Mouse (Mus musculus) adrenal gland, postnatal 36 days (tissue): ENCODE results near the gene Ubxn7. TPM values are rescaled to one million over a fixed set of nuclear protein-coding genes. Genes with fewer than 3 reads are reported as not detected.
"Not testable (repeated sequence)": the region's sequence is repeated elsewhere in the genome, so short reads cannot be mapped to it uniquely, and the experiment has no call there.

ENCODE experiments used
- DNase-seq, 2 experiments: peaks; one replicate each; pipeline ENCODE4 v3.0.0; 2021; ENCODE audit warnings: mixed read lengths in 1 of 2
- long read RNA-seq, 2 experiments: library from polyadenylated mRNA; stranded (forward); transcript quantifications; one replicate each; pipeline ENCODE4 v2.0.0; 2021; ENCODE audit warnings: borderline sequencing depth in 2 of 2
- total RNA-seq, 2 experiments: library from RNA; stranded (reverse); gene quantifications; 2 replicates each; pipeline ENCODE4 v1.2.3; 2021

Gene Ubxn7
- total RNA-seq = 10 to 100 TPM; 57.4 to 70.5 TPM
- long read RNA-seq, experiment 1, full-length matches to known transcripts = 8 of 10 reads
- long read RNA-seq, experiment 1, partial matches to known transcripts = 0 of 10 reads
- long read RNA-seq, experiment 1, other reads (novel, unspliced or antisense) = 2 of 10 reads
- long read RNA-seq, experiment 2, full-length matches to known transcripts = 1 of 1 reads
- long read RNA-seq, experiment 2, partial matches to known transcripts = 0 of 1 reads
- long read RNA-seq, experiment 2, other reads (novel, unspliced or antisense) = 0 of 1 reads

DNA sequence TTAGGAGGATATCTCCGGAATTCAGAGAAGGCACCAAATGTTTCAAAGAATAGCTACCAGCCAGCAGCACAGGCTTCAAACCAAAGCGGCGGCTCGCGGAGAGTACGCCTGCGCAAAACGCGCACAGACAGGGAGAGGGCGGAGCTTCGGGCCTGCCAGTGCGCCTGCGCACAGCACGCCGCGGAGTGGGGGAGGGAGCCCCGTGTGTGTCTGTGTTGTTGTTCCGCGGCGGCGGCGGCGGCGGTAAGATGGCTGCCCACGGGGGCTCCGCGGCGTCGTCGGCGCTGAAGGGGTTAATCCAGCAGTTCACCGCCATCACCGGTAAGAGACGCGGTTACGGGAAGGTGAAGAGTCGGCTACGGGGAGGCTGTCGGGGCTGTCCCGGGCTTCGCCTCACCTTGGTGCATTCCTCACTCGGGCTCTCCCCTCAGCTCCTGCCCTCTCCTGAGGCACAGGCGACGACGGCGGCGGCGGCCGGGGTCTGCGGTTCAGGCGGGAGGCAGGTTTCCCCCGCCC lies at the start of gene Ubxn7:
TSS of gene Ubxn7 (plus strand) at position 218 of the 516 bp plus-strand sequence.
- DNase-seq = peak; percentile 99

DNA sequence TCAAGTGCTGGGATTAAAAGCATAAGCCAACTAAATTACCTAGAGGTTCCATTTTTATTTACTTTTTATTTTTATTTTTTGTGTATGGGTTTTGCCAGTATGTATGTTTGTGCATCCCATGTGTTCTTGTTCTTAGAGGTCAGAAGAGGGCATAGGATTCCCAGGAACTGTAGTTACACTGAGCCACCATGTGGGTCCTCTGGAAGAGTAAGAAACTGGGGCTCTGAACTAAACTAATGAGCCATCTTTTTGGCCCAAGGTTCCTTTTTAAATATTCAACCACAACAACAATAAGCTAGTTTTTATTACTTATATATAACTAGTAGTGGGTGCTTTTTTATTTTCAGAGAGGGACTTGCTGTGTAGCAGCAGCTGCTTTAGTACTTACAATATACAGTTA lies 49.4 kb upstream of the Ubxn7 start:
- no peak for DNase-seq

DNA sequence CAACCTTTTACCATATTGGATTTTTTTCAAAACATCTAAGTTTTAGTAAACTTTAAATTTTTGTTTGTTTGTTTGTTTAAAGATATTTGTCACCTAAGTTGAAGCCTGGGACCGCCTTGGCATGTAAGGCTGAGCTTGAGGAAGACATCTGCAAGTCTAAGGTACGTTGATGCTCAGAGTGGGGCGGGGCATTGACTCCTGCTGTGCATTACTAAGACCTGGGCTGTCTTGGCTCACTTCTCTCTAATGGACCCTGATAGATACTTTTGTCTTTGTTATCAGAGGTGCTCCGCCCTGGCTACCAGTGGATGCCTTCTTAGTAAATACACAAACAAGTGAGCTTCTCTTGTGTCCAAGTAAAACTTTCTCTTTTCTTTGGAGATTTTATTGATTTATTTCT lies 40.2 kb upstream of the Ubxn7 start:
- no peak for DNase-seq

DNA sequence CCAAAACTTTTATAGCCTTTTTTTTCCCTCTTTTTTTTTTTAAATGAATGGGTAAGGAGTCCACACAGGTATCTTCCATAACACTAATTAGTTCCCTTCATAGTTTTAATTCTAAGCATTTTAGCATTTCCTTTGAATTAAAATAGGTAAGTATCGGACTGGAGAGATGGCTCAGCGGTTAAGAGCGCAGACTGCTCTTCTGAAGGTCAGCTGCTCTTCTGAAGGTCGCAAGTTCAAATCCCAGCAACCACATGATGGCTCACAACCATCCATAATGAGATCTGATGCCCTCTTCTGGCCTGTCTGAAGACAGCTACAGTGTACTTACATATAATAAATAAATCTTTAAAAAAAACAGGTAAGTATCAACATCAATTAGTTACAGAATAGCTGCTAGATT lies 32.4 kb upstream of the Ubxn7 start:
- DNase-seq = not testable (repeated sequence)

DNA sequence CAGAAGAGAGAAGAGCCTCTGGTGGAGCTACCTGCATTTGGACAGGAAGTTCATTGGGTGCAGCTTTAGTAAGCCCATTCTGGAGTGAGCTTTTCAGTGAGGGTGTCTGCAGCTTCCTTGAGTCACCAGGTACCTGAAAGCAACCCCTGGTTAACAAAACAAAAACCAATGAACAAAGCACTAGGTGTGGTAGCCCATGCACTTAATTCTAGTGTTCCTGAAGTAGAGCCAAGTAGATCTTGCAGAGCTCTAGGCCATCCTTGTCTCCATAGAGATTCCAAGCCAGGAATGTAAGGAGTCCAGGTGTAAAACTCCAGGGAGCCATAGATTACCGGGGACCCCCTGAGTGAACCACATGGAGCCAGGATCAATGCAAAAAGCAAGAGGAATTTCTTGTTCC lies 29.0 kb upstream of the Ubxn7 start:
- no peak for DNase-seq

DNA sequence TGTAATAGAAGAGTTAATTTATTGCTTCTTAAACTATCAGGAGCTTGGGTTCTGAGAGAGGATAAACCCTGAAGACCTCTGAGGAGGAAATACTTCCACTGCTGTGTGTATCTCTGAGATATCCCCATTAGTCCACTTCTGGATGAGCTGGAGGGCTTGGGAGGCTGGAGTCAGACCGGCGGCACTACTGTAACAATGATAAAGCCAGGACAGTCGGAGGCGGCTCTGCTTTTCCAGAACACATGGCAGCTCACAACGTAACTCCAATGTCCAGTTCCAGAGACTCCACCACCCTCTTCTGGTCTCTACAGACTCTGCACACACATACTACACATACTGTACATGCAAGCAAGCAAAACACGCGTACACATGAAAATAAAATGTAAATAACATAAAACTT lies 28.2 kb upstream of the Ubxn7 start:
- DNase-seq = no peak

DNA sequence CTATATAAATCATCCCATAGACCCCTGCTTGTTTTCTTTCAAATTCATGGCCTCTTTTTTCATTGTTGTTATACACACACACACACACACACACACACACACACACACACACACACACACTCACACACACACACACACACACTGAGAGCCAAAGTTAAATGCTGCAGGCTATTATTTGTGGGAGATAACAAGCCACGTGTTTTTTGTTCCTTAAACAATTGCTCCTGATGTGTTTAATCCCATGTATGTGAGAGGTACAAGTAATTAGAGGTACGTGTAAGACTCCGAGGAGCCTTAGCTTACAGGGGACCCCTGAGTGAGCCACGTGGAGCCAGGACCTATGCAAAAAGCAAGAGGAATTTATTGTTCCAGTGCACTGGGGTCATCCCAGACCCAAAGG lies 20.1 kb upstream of the Ubxn7 start:
- DNase-seq = no peak

DNA sequence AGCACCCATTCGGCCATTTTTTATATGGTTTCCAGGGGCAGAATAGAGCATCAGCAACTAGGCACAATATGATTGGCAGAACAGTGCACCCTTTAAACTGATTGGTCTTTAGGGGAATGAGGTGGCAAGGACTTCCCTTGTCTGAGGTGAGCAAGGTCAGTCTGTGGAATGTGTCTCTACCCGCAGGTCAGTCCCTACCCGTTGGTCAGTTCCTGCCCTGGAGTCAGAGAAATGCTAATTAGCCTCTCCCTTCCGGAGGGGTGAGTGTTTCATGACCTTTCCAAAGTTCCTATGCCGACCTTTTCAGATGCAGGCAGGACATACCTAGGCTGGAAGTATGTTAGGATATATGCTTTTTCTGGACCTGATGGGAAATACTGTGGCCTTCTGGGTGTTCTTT lies 19.7 kb upstream of the Ubxn7 start:
- no peak for DNase-seq

DNA sequence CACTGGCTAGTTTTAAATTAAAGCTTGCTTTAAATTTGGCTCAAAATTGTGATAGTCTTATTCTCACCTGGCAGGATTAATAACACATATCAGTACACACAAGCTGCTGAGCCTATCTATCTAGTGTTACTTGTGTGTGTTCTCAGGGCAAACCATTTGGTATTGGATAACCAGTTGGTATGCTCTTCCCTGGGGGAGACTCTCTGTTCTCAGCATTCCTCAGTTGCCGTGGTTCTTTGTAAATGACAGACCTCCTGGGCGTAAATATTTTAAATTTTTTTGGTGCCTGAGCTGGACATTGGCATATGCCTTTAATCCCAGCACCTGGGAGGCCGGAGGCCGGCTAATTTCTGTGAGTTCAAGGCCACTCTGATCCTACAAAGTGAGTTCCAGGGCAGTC lies 19.2 kb upstream of the Ubxn7 start:
- no peak for DNase-seq

DNA sequence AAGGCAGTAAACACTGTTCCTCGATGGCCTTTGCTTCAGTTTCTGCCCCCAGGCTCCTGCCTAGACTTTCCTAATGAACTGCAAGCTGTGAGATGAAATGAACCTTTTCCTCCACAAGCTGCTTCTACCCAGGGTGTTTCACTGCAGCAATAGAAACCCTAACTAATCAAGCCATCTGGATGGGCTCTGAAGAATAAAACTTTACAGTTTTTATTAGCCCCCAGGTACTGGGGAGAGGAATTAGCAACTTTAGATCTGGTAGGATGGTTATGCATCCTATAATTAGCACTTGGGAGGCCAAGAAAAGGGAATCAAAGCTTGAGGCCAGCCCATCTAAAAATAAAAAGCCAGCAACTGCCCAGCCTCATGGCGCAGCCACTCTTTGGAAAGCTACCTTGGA lies 15.5 kb upstream of the Ubxn7 start:
- DNase-seq = no peak

DNA sequence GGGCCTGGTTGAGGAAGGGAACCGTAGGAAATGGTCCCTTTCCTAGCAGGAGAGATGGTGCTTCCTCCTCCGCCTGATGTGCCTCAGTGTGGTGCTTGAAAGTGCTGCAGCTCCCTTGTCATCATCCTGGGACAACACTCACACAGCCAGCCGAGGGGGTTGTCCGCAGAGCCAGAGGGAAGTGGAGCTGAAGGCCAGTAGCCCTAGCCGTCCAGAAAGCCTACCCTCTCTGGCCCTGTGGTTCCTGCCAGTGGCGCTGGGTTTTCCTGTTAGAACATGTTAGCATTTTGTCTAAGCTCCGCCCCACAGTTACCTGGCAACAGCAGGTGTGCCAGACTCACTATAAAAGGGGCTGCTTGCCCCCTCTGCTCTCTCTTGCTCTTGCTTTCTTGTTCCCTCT lies 8.1 kb upstream of the Ubxn7 start:
- DNase-seq = no peak

DNA sequence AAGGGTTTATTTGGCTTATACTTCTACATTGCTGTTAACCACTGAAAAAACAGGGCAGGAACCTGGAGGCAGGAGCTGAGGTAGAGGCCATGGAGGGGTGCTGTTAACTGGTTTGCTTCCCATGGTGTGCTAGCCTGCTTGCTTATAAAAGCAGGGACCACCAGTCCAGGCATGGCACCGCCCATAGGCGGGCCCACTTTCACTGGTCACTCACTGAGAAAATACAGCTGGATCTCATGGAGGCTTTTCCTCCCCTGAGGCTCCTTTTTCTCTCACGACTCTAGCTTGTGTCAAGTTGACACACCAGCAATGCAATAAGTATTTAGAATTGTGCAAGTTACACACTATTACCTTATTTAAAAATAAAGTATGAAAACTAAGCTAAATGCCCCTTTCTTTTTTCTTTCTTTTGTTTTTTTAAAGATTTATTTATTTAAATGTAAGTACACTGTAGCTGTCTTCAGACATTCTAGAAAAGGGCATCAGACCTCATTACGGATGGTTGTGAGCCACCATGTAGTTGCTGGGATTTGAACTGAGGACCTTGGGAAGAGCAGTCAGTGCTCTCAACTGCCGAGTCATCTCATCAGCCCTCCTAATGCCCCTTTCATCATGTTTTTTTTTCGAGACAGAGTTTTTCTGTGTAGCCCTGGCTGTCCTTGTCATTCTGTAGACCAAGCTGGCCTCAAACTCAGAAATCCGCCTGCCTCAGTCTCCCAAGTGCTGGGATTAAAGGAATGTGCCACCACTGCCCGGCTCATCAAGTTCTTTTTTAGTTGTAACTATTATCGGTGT lies 984 bp upstream of the Ubxn7 start:
- DNase-seq = no peak

DNA sequence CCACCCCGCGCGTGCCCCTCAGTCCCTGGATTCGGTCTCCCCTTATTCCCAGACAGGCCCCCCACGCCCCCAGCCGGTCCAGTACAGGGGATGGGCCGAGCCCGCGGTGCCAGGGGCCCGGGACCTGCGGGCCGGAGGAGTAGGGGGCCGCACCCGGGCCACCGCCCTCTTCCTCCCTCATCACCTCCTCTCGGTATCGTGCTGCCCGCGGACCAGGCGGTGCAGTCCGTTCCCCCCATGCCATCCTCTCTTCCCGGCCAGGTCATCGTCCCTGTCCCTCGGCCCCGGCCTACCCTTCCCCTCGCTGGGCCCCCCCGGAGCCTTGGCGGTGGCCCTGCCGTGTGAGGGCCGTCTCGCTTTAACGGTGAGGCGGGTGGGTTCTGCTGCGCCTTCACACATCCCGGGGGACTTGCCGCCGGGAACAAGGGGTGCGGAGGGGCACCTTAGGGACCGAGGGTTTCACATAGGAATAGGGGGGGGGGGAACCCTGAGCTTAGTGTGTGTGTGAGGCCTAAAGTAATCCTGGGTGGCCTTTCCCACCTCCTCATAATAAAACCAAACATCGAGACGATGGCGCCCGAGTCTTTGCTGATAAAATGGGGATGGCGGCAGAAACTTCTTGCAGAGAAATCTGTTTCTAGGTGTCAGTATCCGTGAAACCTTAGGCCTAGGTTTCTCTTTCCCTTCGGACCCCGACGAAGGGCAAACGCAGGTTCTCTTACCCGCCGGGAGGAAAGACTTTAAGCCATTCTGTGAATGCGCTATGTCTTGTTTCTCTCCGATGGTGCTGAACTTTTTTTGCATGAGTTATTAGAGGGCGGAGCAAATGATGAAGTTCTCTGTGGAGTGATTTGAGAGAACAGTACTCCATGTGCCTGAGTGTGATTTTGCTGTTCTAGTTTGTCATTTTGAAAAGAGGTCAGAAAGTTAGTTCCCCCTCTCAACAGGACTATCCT lies 777 bp downstream of the Ubxn7 start:
- DNase-seq = peak; percentile 67 to 75

DNA sequence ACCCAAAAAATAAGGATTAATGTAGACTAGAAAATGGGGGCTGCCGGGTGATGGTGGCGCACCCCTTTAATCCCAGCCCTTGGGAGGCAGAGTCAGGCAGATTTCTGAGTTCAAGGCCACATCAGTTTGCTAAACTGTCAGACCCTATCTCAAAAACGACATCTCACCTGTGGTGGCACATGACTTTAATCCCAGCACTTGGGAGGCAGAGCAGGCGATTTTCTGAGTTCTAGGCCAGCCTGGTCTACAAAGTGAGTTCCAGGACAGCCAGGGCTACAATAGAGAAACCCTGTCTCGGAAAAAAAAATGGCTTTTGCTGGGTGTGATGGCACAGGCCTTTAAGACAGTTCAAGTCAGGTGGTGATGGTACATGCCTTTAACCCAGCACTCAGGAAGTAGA lies 3.1 kb downstream of the Ubxn7 start:
- no peak for DNase-seq

DNA sequence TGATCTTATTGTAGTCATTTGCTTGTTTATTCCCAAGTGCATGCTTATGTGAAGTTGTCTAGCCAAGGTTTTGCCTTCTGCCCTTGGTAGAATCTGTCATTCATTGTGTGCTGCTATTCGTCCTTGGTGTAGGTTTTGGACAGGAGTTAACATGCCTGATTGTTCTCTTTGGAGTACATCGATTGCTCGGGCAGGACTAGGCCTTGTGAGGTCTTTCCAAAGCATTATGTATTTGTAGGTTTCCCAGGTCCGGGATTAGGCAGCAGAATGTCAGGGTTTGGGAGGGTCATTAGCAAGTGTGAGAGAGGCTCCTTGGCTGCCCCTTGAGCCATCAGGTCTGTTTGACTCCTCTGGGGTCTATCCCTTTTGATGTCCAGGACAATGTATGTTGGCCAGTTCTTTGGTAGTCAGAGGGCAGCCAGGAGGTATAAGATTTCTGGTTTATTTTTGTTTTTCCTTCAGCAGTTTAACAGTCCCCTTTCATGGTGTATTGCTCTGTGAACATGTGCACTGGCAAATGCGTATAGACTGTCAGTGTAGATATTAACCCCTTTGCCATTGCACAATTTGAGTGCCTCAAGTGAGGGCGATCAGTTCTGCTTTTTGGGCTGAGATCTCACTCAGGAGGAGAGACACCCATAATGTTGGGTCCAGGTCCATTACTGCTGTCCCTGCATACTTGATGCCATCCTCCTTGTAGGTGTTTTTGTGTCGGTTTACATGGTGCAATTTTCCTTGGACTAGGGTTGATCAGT lies 4.1 kb downstream of the Ubxn7 start:
- peak; percentile 9 to 13 for DNase-seq

DNA sequence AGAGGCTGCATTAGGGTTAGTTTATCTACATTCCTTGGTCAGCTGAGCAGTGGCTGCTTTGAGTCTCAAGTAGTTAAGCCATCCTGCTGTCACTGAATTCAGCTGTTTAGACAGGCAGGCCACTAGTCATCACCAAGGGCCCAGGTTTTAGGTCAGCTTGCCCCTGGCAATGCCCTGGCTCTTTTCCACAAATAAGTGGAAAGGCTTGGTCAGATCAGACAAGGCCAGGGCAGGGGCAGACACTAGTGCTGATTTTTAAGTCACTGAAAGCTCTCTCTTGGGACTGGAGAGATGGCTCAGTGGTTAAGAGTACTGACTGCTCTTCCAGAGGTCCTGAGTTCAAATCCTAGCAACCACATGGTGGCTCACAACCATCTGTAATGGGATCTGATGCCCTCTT lies 4.9 kb downstream of the Ubxn7 start:
- DNase-seq = peak; percentile 14 to 64

DNA sequence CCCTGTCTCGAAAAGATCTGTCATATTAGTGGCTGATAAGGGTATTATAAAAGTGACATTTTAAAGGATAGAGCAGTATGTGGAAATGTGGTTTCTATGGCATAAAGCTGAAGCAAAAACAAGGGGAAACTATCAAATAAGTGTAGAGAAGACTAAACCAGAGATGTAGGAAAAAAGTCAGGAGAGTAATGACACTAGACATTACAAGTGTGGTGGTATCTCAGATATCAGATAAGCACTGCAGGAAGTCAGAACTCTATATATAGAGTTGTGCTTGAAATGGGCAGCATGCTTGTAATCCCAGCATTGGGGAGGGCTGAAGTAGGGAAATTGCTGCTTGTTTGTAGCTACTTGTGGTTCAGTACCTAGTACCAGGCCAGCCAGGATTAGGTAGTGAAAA lies 8.4 kb downstream of the Ubxn7 start:
- DNase-seq = no peak

DNA sequence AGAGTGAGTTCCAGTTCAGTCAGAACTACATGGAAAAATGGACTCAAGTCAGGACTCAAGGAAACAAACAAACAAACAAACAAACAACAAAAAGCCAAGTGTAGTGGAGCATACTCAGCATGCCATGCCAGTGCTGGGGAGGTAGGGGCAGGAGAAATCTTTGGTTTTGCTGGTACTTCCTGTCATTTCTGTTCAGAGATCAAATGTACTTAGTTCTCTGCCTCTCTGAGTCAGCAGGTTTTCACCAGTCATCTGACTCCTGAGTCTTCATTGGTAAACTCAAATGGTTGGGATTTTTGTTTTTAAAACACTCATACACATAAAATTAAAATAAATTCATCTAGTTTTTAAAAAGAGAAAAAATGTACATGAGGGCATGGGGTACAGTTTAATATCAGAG lies 13.5 kb downstream of the Ubxn7 start:
- no peak for DNase-seq

DNA sequence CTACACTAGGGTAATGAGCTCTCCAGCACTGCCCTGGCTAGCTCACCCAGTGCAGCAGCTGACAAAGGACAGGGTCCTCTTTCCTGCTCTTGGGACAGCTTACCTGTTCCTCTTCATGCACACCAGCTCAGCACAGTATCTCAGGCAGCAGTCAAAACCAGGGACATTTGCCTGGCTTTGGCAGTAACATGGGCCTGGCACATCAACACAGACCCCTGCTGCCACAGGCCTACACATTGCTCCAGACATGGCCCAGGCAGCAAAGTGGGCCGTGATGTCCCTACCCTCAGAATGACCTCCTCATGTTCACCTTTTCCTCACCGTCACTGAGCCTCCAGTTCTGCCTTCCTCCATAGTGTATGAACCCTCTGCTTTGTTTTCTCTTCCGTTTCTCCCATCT lies 18.7 kb downstream of the Ubxn7 start:
- no peak for DNase-seq

DNA sequence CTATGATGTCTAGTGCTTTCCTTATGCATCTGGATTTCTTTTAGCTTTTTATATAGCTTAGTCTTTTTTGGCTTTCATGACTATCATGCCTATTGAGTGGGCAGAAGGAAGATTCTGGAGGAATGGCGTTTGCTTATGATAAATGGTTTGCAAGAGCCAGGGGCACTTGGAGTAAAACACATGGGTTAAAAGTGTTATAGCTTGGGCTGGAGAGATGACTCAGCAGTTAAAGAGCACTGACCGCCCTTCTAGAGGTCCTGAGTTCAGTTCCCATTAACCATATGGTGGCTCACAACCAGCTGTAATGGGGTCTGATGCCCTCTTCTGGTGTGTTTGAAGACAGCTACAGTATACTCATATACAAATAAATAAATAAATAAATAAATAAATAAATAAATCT lies 31.5 kb downstream of the Ubxn7 start:
- DNase-seq = no peak

DNA sequence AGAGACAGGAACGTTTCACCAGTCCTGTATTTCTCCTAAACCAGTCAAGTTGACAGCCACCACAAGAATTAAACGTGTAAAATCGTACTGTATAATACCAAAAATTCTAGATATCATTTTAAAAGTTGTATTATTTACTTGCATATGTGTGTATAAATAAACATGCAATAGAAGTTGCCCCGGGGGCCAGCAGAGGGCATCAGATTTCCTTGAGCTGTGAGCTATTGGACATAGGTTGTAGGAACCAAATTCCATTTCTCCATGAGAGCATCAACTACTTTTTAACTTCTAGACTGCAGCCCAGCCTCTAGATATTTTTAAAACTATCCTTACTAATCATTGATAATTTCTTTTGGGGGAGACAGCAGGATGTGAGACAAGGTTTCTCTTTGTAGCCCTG lies 39.3 kb downstream of the Ubxn7 start:
- peak; percentile 49 to 70 for DNase-seq

DNA sequence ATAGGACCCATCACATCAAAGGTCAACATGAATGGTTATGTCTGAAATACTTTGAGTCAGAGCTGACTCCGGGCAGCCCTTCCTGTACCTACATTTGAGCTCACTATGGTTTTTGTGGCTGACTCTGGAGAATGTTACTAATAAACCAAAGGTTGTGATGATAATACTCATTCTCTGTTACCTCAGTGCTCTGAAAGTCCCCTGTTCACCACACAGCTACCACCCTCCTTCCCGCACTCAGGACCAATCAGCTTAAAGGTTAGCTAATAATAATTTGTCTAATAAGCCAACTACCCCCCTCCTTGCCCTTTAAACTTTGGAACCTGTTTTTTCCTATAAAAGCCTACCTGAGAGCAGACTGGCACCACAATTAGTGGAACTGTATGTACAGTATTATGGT lies 47.5 kb downstream of the Ubxn7 start:
- no peak for DNase-seq
